Mouse (Mus musculus) neural tube, embryonic 11.5 days (tissue): ENCODE data around the gene Tet2. TPM values are rescaled to one million over a fixed set of nuclear protein-coding genes. Genes with fewer than 3 reads are reported as not detected.

ENCODE experiments used
- ATAC-seq: fragments of 200-750 bp; cut with Nextera tagmentation; 2 replicates; pipeline ENCODE4 v1.8.0; 2017; ENCODE audit warnings: moderate number of reproducible peaks, mild to moderate bottlenecking, moderate TSS enrichment, moderate library complexity; ENCODE audit not compliant: insufficient read depth, low FRiP score, low TSS enrichment
- DNase-seq: peaks from one replicate; pipeline ENCODE4 v3.0.0-alpha.2; 2015; ENCODE audit warnings: low spot score
- H3K27ac ChIP-seq: fragments of 300-500 bp; sonication (generic); 2 replicates; pipeline ENCODE4 v1.5.1; 2014; ENCODE audit warnings: low read depth, mild to moderate bottlenecking, low read length
- H3K27me3 ChIP-seq: fragments of 300-500 bp; sonication (generic); 2 replicates; pipeline ENCODE4 v1.6.1; 2014; ENCODE audit warnings: mild to moderate bottlenecking, low read length, mixed read lengths; ENCODE audit not compliant: control insufficient read depth, insufficient read depth
- H3K36me3 ChIP-seq: fragments of 300-500 bp; sonication (generic); 2 replicates; pipeline ENCODE4 v1.6.1; 2014; ENCODE audit warnings: mild to moderate bottlenecking, low read length, moderate library complexity, mixed read lengths; ENCODE audit not compliant: control insufficient read depth, insufficient read depth
- H3K4me1 ChIP-seq: fragments of 300-500 bp; sonication (generic); 2 replicates; pipeline ENCODE4 v1.6.1; 2014; ENCODE audit warnings: low read length, mixed read lengths; ENCODE audit not compliant: control insufficient read depth, insufficient read depth
- H3K4me2 ChIP-seq: fragments of 300-500 bp; sonication (generic); 2 replicates; pipeline ENCODE4 v1.6.1; 2014; ENCODE audit warnings: low read depth, mild to moderate bottlenecking, moderate library complexity
- H3K4me3 ChIP-seq: fragments of 300-500 bp; sonication (generic); 2 replicates; pipeline ENCODE4 v1.5.1; 2014; ENCODE audit warnings: low read depth, low read length
- H3K9ac ChIP-seq: fragments of 300-500 bp; sonication (generic); 2 replicates; pipeline ENCODE4 v1.6.1; 2014; ENCODE audit warnings: mild to moderate bottlenecking, low read length
- H3K9me3 ChIP-seq: fragments of 300-500 bp; sonication (generic); 2 replicates; pipeline ENCODE4 v1.6.1; 2016; ENCODE audit warnings: low read length; ENCODE audit not compliant: control insufficient read depth
- WGBS: fragments of 180-500 bp; shearing (Covaris S2); extraction: QIAGEN DNeasy Blood & Tissue Kit; methylation state at CpG from one replicate; pipeline ENCODE4 v1.1.7; 2014; 5-methylcytosine and 5-hydroxymethylcytosine counted together
- polyA plus RNA-seq: library from polyadenylated mRNA; unstranded; fragments of >200 nt; fragmentation: Nextera tagmentation; extraction: Ambion mirVana; gene quantifications from 2 replicates; pipeline ENCODE4 v1.2.1, GENCODE M21; 2014

Gene Tet2
- polyA plus RNA-seq, 1 experiment from 2014 or later: 18.3 TPM

DNA sequence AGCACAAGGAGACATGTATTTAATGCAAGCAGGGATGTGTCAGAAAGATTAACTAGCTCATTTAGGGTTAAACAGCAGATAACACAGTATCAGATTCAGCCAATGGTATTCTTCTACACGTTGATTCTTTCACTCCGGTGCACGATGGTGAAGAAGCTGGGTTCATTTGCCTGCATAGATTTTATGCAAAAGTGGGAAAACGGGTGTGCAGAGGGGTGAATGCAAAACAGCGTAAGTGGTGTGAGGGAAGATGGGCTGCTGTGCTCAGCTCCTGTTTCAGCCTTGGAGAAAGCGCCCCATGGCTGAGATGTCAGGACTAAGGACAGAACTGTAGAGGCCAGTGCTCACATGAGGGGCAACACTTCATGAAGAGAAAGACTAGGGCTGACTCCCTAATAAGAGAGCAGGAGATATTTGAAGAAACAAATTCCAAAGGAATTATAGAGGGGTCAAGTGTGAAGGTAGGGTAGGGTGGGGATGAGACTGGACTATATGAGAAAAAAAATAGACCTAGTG is 9.7 kb upstream of the Tet2 start:
- no peak overlapping the region for H3K4me3 ChIP-seq
- no peak for DNase-seq
- H3K9me3 ChIP-seq: no peaks in the 10 kb centered on the region
- no peaks in the 10 kb centered on the region for H3K4me1 ChIP-seq
- H3K27ac ChIP-seq: no peak overlapping the region
- no peak for ATAC-seq
- H3K36me3 ChIP-seq: no peaks in the 10 kb centered on the region
- no peak overlapping the region for H3K4me2 ChIP-seq
- H3K9ac ChIP-seq: no peak overlapping the region
- WGBS: 84% methylated on average over 6 of the region's 6 CpGs
- H3K27me3 ChIP-seq: no peaks in the 10 kb centered on the region

DNA sequence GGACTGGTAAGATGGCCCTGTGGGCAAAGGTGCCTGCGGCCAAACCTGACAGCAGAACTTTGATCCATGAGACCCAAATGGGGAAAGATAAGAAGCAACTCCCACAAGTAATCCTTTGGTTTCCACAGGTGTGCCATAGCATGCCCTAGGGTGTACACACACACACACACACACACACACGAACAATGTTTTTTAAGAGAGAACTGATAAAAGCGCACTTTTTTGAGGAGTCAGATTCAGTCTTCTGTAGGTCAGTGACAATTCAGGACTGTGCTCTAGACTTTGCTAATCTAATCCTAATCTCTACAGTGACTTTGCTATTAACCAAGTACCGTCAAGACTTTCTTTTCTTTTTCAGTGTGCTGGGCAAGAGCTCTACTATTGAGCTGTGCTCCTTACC is 9.2 kb upstream of the Tet2 start:
- Histone ChIP-seq H3K4me2 (no peak overlapping the region), H3K9me3 (no peaks in the 10 kb centered on the region), H3K27ac (no peak overlapping the region), H3K36me3 (no peaks in the 10 kb centered on the region), H3K4me3 (no peak overlapping the region), H3K27me3 (no peaks in the 10 kb centered on the region), H3K4me1 (no peaks in the 10 kb centered on the region), H3K9ac (no peak overlapping the region)
- no peak for ATAC-seq
- 95% methylated on average over 4 of the region's 4 CpGs for WGBS
- no peak for DNase-seq

- no peak for ATAC-seq
- no peak for DNase-seq
- Histone ChIP-seq H3K27me3 (no peaks in the 10 kb centered on the region), H3K4me3 (no peak overlapping the region), H3K9ac (no peak overlapping the region), H3K27ac (no peak overlapping the region), H3K9me3 (no peaks in the 10 kb centered on the region), H3K4me1 (no peaks in the 10 kb centered on the region), H3K36me3 (no peaks in the 10 kb centered on the region), H3K4me2 (no peak overlapping the region)
- WGBS: 60% methylated on average over 8 of the region's 8 CpGs
Measured at GRCm38 (mm10) chr3:133551941-133552340, 7.0 kb upstream of the Tet2 start.

GRCm38 (mm10) chr3:133549385-133550170 is 4.6 kb upstream of the Tet2 start:
- no peaks in the 10 kb centered on the region for H3K9me3 ChIP-seq
- H3K9ac ChIP-seq: no peak overlapping the region
- H3K27ac ChIP-seq: no peak overlapping the region
- DNase-seq: no peak
- H3K4me3 ChIP-seq: no peak overlapping the region
- H3K27me3 ChIP-seq: no peaks in the 10 kb centered on the region
- no peaks in the 10 kb centered on the region for H3K36me3 ChIP-seq
- H3K4me1 ChIP-seq: peaks cover 5% of the 10 kb centered on the region; the same call in 1 of the 2 replicates
- no peak overlapping the region for H3K4me2 ChIP-seq
- ATAC-seq: no peak
- 70% methylated on average over 7 of the region's 7 CpGs for WGBS

GRCm38 (mm10) chr3:133548613-133549012 is 3.7 kb upstream of the Tet2 start:
- Histone ChIP-seq H3K9me3 (no peaks in the 10 kb centered on the region), H3K9ac (no peak overlapping the region), H3K27ac (no peak overlapping the region), H3K4me1 (peaks cover 5% of the 10 kb centered on the region; the same call in 1 of the 2 replicates), H3K27me3 (no peaks in the 10 kb centered on the region), H3K4me2 (no peak overlapping the region), H3K4me3 (no peak overlapping the region), H3K36me3 (no peaks in the 10 kb centered on the region)
- ATAC-seq: no peak
- no peak for DNase-seq
- 76% methylated on average over 2 of the region's 2 CpGs for WGBS

- H3K4me2 ChIP-seq: no peak overlapping the region
- H3K9ac ChIP-seq: no peak overlapping the region
- no peaks in the 10 kb centered on the region for H3K27me3 ChIP-seq
- no peaks in the 10 kb centered on the region for H3K9me3 ChIP-seq
- 72% methylated on average over 2 of the region's 2 CpGs for WGBS
- H3K27ac ChIP-seq: no peak overlapping the region
- ATAC-seq: no peak
- no peak for DNase-seq
- H3K4me1 ChIP-seq: peaks cover 5% of the 10 kb centered on the region; the same call in 1 of the 2 replicates
- H3K36me3 ChIP-seq: no peaks in the 10 kb centered on the region
- no peak overlapping the region for H3K4me3 ChIP-seq
Measured at GRCm38 (mm10) chr3:133546790-133547189, 1.9 kb upstream of the Tet2 start.

DNA sequence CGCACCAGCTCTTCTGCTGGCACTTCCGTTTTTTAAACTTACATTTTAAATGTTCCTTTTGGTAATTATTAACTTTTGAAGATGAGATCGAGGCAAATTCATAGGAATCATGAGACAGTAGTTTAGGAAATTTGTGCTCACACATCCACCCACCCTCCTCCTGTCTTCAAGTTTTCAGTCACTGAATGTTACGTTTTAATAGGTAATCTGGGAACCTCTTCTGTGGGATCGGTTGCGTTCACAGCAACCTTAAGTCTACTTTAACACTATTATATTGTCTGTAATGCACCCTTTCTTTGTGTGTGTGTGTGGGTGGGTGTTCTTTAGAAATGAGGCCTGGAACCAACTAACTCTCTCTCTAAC is 346 bp upstream of the Tet2 start:
- WGBS: 18% methylated on average over 6 of the region's 6 CpGs
- no peak for DNase-seq
- no peak overlapping the region; the same call in 1 of the 2 replicates for H3K9ac ChIP-seq

DNA sequence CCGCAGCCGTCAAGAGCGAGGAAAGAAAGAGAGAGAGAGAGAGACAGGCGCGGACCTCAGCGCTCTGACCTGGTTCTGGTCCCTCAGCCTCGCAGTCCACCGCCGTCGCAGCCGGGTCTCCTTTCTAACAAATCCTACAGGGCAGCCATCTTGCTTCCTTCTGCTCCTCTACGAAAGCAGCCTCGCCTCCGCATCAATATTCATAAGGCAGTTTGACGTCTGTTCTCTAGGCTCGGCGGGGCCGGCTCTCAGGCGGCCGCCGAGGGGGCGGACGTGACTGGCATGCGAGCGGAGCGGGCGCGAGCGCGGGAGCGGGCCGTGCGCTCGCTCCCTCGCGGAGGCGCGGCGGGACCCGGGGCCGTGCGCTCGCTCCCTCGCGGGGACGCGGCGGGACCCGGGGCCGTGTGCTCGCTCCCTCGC is 798 bp downstream of the Tet2 start:
- H3K9me3 ChIP-seq: no peaks in the 10 kb centered on the region
- peak overlapping the region; percentile 79 for H3K4me2 ChIP-seq
- peak overlapping the region; percentile 82 for H3K27ac ChIP-seq
- DNase-seq: peak; percentile 93
- peak; percentile 96 for ATAC-seq
- under 1% methylated on average over 40 of the region's 52 CpGs for WGBS
- H3K36me3 ChIP-seq: no peaks in the 10 kb centered on the region
- H3K4me3 ChIP-seq: peak overlapping the region; percentile 82
- H3K9ac ChIP-seq: peak overlapping the region; percentile 87
- H3K4me1 ChIP-seq: peaks cover 5% of the 10 kb centered on the region; the same call in 1 of the 2 replicates
- H3K27me3 ChIP-seq: no peaks in the 10 kb centered on the region

More for the DNA sequence above, 346 bp upstream of the Tet2 start:
- H3K9me3 ChIP-seq: no peaks in the 10 kb centered on the region
- H3K4me3 ChIP-seq: peak overlapping the region; percentile 82
- peaks cover 5% of the 10 kb centered on the region; the same call in 1 of the 2 replicates for H3K4me1 ChIP-seq
- no peak for ATAC-seq
- no peaks in the 10 kb centered on the region for H3K27me3 ChIP-seq
- no peak overlapping the region for H3K27ac ChIP-seq
- H3K36me3 ChIP-seq: no peaks in the 10 kb centered on the region
- H3K4me2 ChIP-seq: peak overlapping the region; percentile 79
